Mouse (Mus musculus): Measurements from ENCODE around the gene Cerk. TPM values are rescaled to one million over a fixed set of nuclear protein-coding genes. Genes with fewer than 3 reads are reported as not detected.

Gene Cerk
- polyA plus RNA-seq, 1 experiment from 2014 or later = 4.7 TPM

- Histone ChIP-seq H3K27ac (ENCODE audit: low read length) (no peak overlapping the region), H3K4me3 (ENCODE audit: low read depth, low read length) (no peak overlapping the region), H3K9me3 (replicated peaks; ENCODE audit: control insufficient read depth, low read length) (no peaks in the 10 kb centered on the region), H3K4me1 (ENCODE audit: control insufficient read depth, low read depth, low read length) (no peaks in the 10 kb centered on the region), H3K27me3 (ENCODE audit: control insufficient read depth, insufficient read depth, low read depth, low read length) (no peaks in the 10 kb centered on the region), H3K4me2 (ENCODE audit: low read depth, low read length) (no peak overlapping the region), H3K36me3 (ENCODE audit: control insufficient read depth, insufficient read depth) (no peaks in the 10 kb centered on the region; the same call in 1 of the 2 replicates), H3K9ac (ENCODE audit: low read depth, low read length) (no peak overlapping the region)
- ATAC-seq (ENCODE audit: low read depth) = no peak
- WGBS (ENCODE audit: insufficient replicate concordance) = 75% methylated on average over 8 of the region's 8 CpGs
Measured at GRCm38 (mm10) chr15:86146922-86147321, 39.0 kb downstream of the Cerk start.

GRCm38 (mm10) chr15:86145046-86145445 lies 40.9 kb downstream of the Cerk start:
- ATAC-seq (ENCODE audit: low read depth) = no peak
- H3K36me3 ChIP-seq (ENCODE audit: control insufficient read depth, insufficient read depth) = no peaks in the 10 kb centered on the region; the same call in 1 of the 2 replicates
- no peak overlapping the region for H3K4me3 ChIP-seq (ENCODE audit: low read depth, low read length)
- H3K9me3 ChIP-seq (replicated peaks; ENCODE audit: control insufficient read depth, low read length) = no peaks in the 10 kb centered on the region
- no peaks in the 10 kb centered on the region for H3K4me1 ChIP-seq (ENCODE audit: control insufficient read depth, low read depth, low read length)
- no peak overlapping the region for H3K27ac ChIP-seq (ENCODE audit: low read length)
- WGBS (ENCODE audit: insufficient replicate concordance) = 65% methylated on average over 7 of the region's 7 CpGs
- H3K9ac ChIP-seq (ENCODE audit: low read depth, low read length) = no peak overlapping the region
- no peaks in the 10 kb centered on the region for H3K27me3 ChIP-seq (ENCODE audit: control insufficient read depth, insufficient read depth, low read depth, low read length)
- H3K4me2 ChIP-seq (ENCODE audit: low read depth, low read length) = no peak overlapping the region

GRCm38 (mm10) chr15:86144577-86144976 lies 41.4 kb downstream of the Cerk start:
- Histone ChIP-seq H3K4me3 (ENCODE audit: low read depth, low read length) (no peak overlapping the region), H3K27ac (ENCODE audit: low read length) (no peak overlapping the region), H3K4me1 (ENCODE audit: control insufficient read depth, low read depth, low read length) (no peaks in the 10 kb centered on the region), H3K9ac (ENCODE audit: low read depth, low read length) (no peak overlapping the region), H3K9me3 (replicated peaks; ENCODE audit: control insufficient read depth, low read length) (no peaks in the 10 kb centered on the region), H3K27me3 (ENCODE audit: control insufficient read depth, insufficient read depth, low read depth, low read length) (no peaks in the 10 kb centered on the region), H3K36me3 (ENCODE audit: control insufficient read depth, insufficient read depth) (no peaks in the 10 kb centered on the region; the same call in 1 of the 2 replicates), H3K4me2 (ENCODE audit: low read depth, low read length) (no peak overlapping the region)
- ATAC-seq (ENCODE audit: low read depth) = no peak
- 62% methylated on average over 7 of the region's 7 CpGs for WGBS (ENCODE audit: insufficient replicate concordance)

- ATAC-seq (ENCODE audit: low read depth) = no peak
- Histone ChIP-seq H3K4me1 (ENCODE audit: control insufficient read depth, low read depth, low read length) (no peaks in the 10 kb centered on the region), H3K27ac (ENCODE audit: low read length) (no peak overlapping the region), H3K9me3 (replicated peaks; ENCODE audit: control insufficient read depth, low read length) (no peaks in the 10 kb centered on the region), H3K4me3 (ENCODE audit: low read depth, low read length) (no peak overlapping the region), H3K27me3 (ENCODE audit: control insufficient read depth, insufficient read depth, low read depth, low read length) (no peaks in the 10 kb centered on the region), H3K9ac (ENCODE audit: low read depth, low read length) (no peak overlapping the region), H3K4me2 (ENCODE audit: low read depth, low read length) (no peak overlapping the region), H3K36me3 (ENCODE audit: control insufficient read depth, insufficient read depth) (no peaks in the 10 kb centered on the region)
- 35% methylated on average over 10 of the region's 10 CpGs for WGBS (ENCODE audit: insufficient replicate concordance)
Measured at GRCm38 (mm10) chr15:86140323-86140722, 45.6 kb downstream of the Cerk start.

GRCm38 (mm10) chr15:86137638-86138037 lies 48.3 kb downstream of the Cerk start:
- Histone ChIP-seq H3K9ac (ENCODE audit: low read depth, low read length) (no peak overlapping the region), H3K4me1 (ENCODE audit: control insufficient read depth, low read depth, low read length) (no peaks in the 10 kb centered on the region), H3K27ac (ENCODE audit: low read length) (no peak overlapping the region), H3K9me3 (replicated peaks; ENCODE audit: control insufficient read depth, low read length) (no peaks in the 10 kb centered on the region), H3K4me3 (ENCODE audit: low read depth, low read length) (no peak overlapping the region), H3K36me3 (ENCODE audit: control insufficient read depth, insufficient read depth) (peaks cover 2% of the 10 kb centered on the region; the same call in 1 of the 2 replicates), H3K27me3 (ENCODE audit: control insufficient read depth, insufficient read depth, low read depth, low read length) (no peaks in the 10 kb centered on the region), H3K4me2 (ENCODE audit: low read depth, low read length) (no peak overlapping the region)
- WGBS (ENCODE audit: insufficient replicate concordance) = 48% methylated on average over 4 of the region's 4 CpGs
- no peak for ATAC-seq (ENCODE audit: low read depth)

- no peak overlapping the region for H3K4me2 ChIP-seq (ENCODE audit: low read depth, low read length)
- H3K9me3 ChIP-seq (replicated peaks; ENCODE audit: control insufficient read depth, low read length) = no peaks in the 10 kb centered on the region
- peaks cover 9% of the 10 kb centered on the region for H3K36me3 ChIP-seq (ENCODE audit: control insufficient read depth, insufficient read depth)
- H3K4me1 ChIP-seq (ENCODE audit: control insufficient read depth, low read depth, low read length) = no peaks in the 10 kb centered on the region
- H3K27ac ChIP-seq (ENCODE audit: low read length) = no peak overlapping the region
- H3K27me3 ChIP-seq (ENCODE audit: control insufficient read depth, insufficient read depth, low read depth, low read length) = no peaks in the 10 kb centered on the region
- H3K4me3 ChIP-seq (ENCODE audit: low read depth, low read length) = no peak overlapping the region
- ATAC-seq (ENCODE audit: low read depth) = 0 out of 2 replicates have a peak, but pooled peaks have one; percentile 18
- WGBS (ENCODE audit: insufficient replicate concordance) = 44% methylated on average over 18 of the region's 18 CpGs
- no peak overlapping the region for H3K9ac ChIP-seq (ENCODE audit: low read depth, low read length)
Measured at GRCm38 (mm10) chr15:86134941-86135783, 50.8 kb downstream of the Cerk start.

GRCm38 (mm10) chr15:86130657-86131056 lies 55.3 kb downstream of the Cerk start:
- no peaks in the 10 kb centered on the region for H3K4me1 ChIP-seq (ENCODE audit: control insufficient read depth, low read depth, low read length)
- no peak overlapping the region for H3K27ac ChIP-seq (ENCODE audit: low read length)
- no peak for ATAC-seq (ENCODE audit: low read depth)
- peaks cover 16% of the 10 kb centered on the region for H3K36me3 ChIP-seq (ENCODE audit: control insufficient read depth, insufficient read depth)
- no peak overlapping the region for H3K4me2 ChIP-seq (ENCODE audit: low read depth, low read length)
- no peaks in the 10 kb centered on the region for H3K27me3 ChIP-seq (ENCODE audit: control insufficient read depth, insufficient read depth, low read depth, low read length)
- WGBS (ENCODE audit: insufficient replicate concordance) = 86% methylated on average over 10 of the region's 10 CpGs
- H3K9me3 ChIP-seq (replicated peaks; ENCODE audit: control insufficient read depth, low read length) = no peaks in the 10 kb centered on the region
- no peak overlapping the region for H3K4me3 ChIP-seq (ENCODE audit: low read depth, low read length)
- H3K9ac ChIP-seq (ENCODE audit: low read depth, low read length) = no peak overlapping the region

- Histone ChIP-seq H3K27me3 (ENCODE audit: control insufficient read depth, insufficient read depth, low read depth, low read length) (no peaks in the 10 kb centered on the region), H3K9ac (ENCODE audit: low read depth, low read length) (no peak overlapping the region), H3K9me3 (replicated peaks; ENCODE audit: control insufficient read depth, low read length) (no peaks in the 10 kb centered on the region), H3K36me3 (ENCODE audit: control insufficient read depth, insufficient read depth) (peaks cover 16% of the 10 kb centered on the region), H3K27ac (ENCODE audit: low read length) (no peak overlapping the region), H3K4me1 (ENCODE audit: control insufficient read depth, low read depth, low read length) (no peaks in the 10 kb centered on the region; the same call in 1 of the 2 replicates), H3K4me2 (ENCODE audit: low read depth, low read length) (no peak overlapping the region), H3K4me3 (ENCODE audit: low read depth, low read length) (no peak overlapping the region)
- 87% methylated on average over 3 of the region's 3 CpGs for WGBS (ENCODE audit: insufficient replicate concordance)
- ATAC-seq (ENCODE audit: low read depth) = no peak
Measured at GRCm38 (mm10) chr15:86129036-86129435, 56.9 kb downstream of the Cerk start.

- Histone ChIP-seq H3K9me3 (replicated peaks; ENCODE audit: control insufficient read depth, low read length) (no peaks in the 10 kb centered on the region), H3K27ac (ENCODE audit: low read length) (no peak overlapping the region), H3K9ac (ENCODE audit: low read depth, low read length) (no peak overlapping the region), H3K36me3 (ENCODE audit: control insufficient read depth, insufficient read depth) (peaks cover 8% of the 10 kb centered on the region; the same call in 1 of the 2 replicates), H3K4me3 (ENCODE audit: low read depth, low read length) (no peak overlapping the region), H3K4me1 (ENCODE audit: control insufficient read depth, low read depth, low read length) (peaks cover 7% of the 10 kb centered on the region), H3K4me2 (ENCODE audit: low read depth, low read length) (no peak overlapping the region), H3K27me3 (ENCODE audit: control insufficient read depth, insufficient read depth, low read depth, low read length) (no peaks in the 10 kb centered on the region)
- 54% methylated on average over 1 of the region's 1 CpGs for WGBS (ENCODE audit: insufficient replicate concordance)
- no peak for ATAC-seq (ENCODE audit: low read depth)
Measured at GRCm38 (mm10) chr15:86124359-86124758, 61.6 kb downstream of the Cerk start.

All from liver, embryonic 16.5 days (tissue).